Mouse (Mus musculus) kidney, embryonic 15.5 days (tissue): ENCODE results near the gene Trp73. TPM values are rescaled to one million over a fixed set of nuclear protein-coding genes. Genes with fewer than 3 reads are reported as not detected.

Experiments used
- ATAC-seq: fragments of 200-750 bp; cut with Nextera tagmentation; replicated peaks from 2 replicates; pipeline ENCODE4 v1.8.0; 2017; ENCODE audit warnings: moderate TSS enrichment; ENCODE audit not compliant: low FRiP score
- H3K27ac ChIP-seq: fragments of 300-500 bp; sonication (generic); 2 replicates; pipeline ENCODE4 v1.5.1; 2015; ENCODE audit warnings: mild to moderate bottlenecking, inconsistent platforms
- H3K27me3 ChIP-seq: fragments of 300-500 bp; sonication (generic); 2 replicates; pipeline ENCODE4 v1.6.1; 2015; ENCODE audit warnings: inconsistent platforms
- H3K36me3 ChIP-seq: fragments of 300-500 bp; sonication (generic); 2 replicates; pipeline ENCODE4 v1.6.1; 2015; ENCODE audit warnings: inconsistent platforms
- H3K4me1 ChIP-seq: fragments of 300-500 bp; sonication (generic); 2 replicates; pipeline ENCODE4 v1.6.1; 2015; ENCODE audit warnings: inconsistent platforms
- H3K4me2 ChIP-seq: fragments of 300-500 bp; sonication (generic); 2 replicates; pipeline ENCODE4 v1.6.1; 2015; ENCODE audit warnings: moderate library complexity, mild to moderate bottlenecking, inconsistent platforms
- H3K4me3 ChIP-seq: fragments of 300-500 bp; sonication (generic); replicated peaks from 2 replicates; pipeline ENCODE4 v1.5.1; 2015; ENCODE audit warnings: mild to moderate bottlenecking, inconsistent platforms
- H3K9ac ChIP-seq: fragments of 300-500 bp; sonication (generic); 2 replicates; pipeline ENCODE4 v1.6.1; 2015; ENCODE audit warnings: mild to moderate bottlenecking, inconsistent platforms
- H3K9me3 ChIP-seq: fragments of 300-500 bp; sonication (generic); replicated peaks from 2 replicates; pipeline ENCODE4 v1.6.1; 2016; ENCODE audit warnings: inconsistent platforms
- WGBS: fragments of 180-500 bp; shearing (Covaris S2); methylation state at CpG from one replicate; pipeline ENCODE4 v1.1.7; 2015; ENCODE audit warnings: mixed read lengths; 5-methylcytosine and 5-hydroxymethylcytosine counted together
- polyA plus RNA-seq: library from polyadenylated mRNA; unstranded; fragments of >200 nt; fragmentation: Nextera tagmentation; extraction: Ambion mirVana; gene quantifications from 2 replicates; pipeline ENCODE4 v1.2.1, GENCODE M21; 2015

The Trp73 gene
- polyA plus RNA-seq, 1 experiment from 2014 or later = 0.23 TPM

- H3K4me3 ChIP-seq = no peak overlapping the region
- H3K4me2 ChIP-seq = no peak overlapping the region
- no peak overlapping the region for H3K9ac ChIP-seq
- H3K27me3 ChIP-seq = peaks cover 24% of the 10 kb centered on the region; the same call in 1 of the 2 replicates
- no peak overlapping the region for H3K27ac ChIP-seq
- H3K36me3 ChIP-seq = no peaks in the 10 kb centered on the region
- H3K9me3 ChIP-seq = no peaks in the 10 kb centered on the region
- 79% methylated on average over 9 of the region's 9 CpGs for WGBS
- no peaks in the 10 kb centered on the region for H3K4me1 ChIP-seq
- ATAC-seq = no peak
Observed at GRCm38 (mm10) chr4:154119208-154119607, 20.8 kb downstream of the Trp73 start.

- Histone ChIP-seq H3K9me3 (no peaks in the 10 kb centered on the region), H3K36me3 (no peaks in the 10 kb centered on the region), H3K4me2 (no peak overlapping the region), H3K4me3 (no peak overlapping the region), H3K27me3 (peaks cover 20% of the 10 kb centered on the region; the same call in 1 of the 2 replicates), H3K27ac (no peak overlapping the region), H3K4me1 (no peaks in the 10 kb centered on the region), H3K9ac (no peak overlapping the region)
- ATAC-seq = no peak
- 67% methylated on average over 9 of the region's 9 CpGs for WGBS
Observed at GRCm38 (mm10) chr4:154118782-154119181, 21.2 kb downstream of the Trp73 start.

- Histone ChIP-seq H3K36me3 (no peaks in the 10 kb centered on the region), H3K9ac (no peak overlapping the region), H3K4me2 (no peak overlapping the region), H3K9me3 (no peaks in the 10 kb centered on the region), H3K4me3 (no peak overlapping the region), H3K27ac (no peak overlapping the region), H3K4me1 (no peaks in the 10 kb centered on the region), H3K27me3 (peaks cover 3% of the 10 kb centered on the region; the same call in 1 of the 2 replicates)
- ATAC-seq = no peak; the same call in 1 of the 2 replicates
- WGBS = 47% methylated on average over 7 of the region's 7 CpGs
Observed at GRCm38 (mm10) chr4:154116421-154116820, 23.6 kb downstream of the Trp73 start.

- ATAC-seq = no peak
- H3K36me3 ChIP-seq = no peaks in the 10 kb centered on the region
- H3K9ac ChIP-seq = no peak overlapping the region
- 80% methylated on average over 11 of the region's 11 CpGs for WGBS
- H3K9me3 ChIP-seq = no peaks in the 10 kb centered on the region
- H3K4me3 ChIP-seq = no peak overlapping the region
- H3K27me3 ChIP-seq = peaks cover 34% of the 10 kb centered on the region
- H3K4me1 ChIP-seq = peaks cover 9% of the 10 kb centered on the region
- H3K4me2 ChIP-seq = no peak overlapping the region
- H3K27ac ChIP-seq = no peak overlapping the region
Observed at GRCm38 (mm10) chr4:154109850-154110243, 30.2 kb downstream of the Trp73 start.

GRCm38 (mm10) chr4:154109216-154109849, 30.7 kb downstream of the Trp73 start:
- WGBS = 45% methylated on average over 18 of the region's 18 CpGs
- Histone ChIP-seq H3K36me3 (no peaks in the 10 kb centered on the region), H3K27ac (no peak overlapping the region), H3K4me3 (no peak overlapping the region), H3K27me3 (peaks cover 39% of the 10 kb centered on the region), H3K9ac (no peak overlapping the region), H3K4me1 (peaks cover 9% of the 10 kb centered on the region), H3K4me2 (no peak overlapping the region), H3K9me3 (no peaks in the 10 kb centered on the region)
- no peak for ATAC-seq

GRCm38 (mm10) chr4:154106497-154107061, 33.4 kb downstream of the Trp73 start:
- no peak for ATAC-seq
- no peak overlapping the region for H3K4me2 ChIP-seq
- H3K27me3 ChIP-seq = peaks cover 61% of the 10 kb centered on the region
- no peak overlapping the region for H3K9ac ChIP-seq
- WGBS = 82% methylated on average over 13 of the region's 13 CpGs
- H3K4me1 ChIP-seq = peaks cover 9% of the 10 kb centered on the region
- H3K36me3 ChIP-seq = no peaks in the 10 kb centered on the region
- no peak overlapping the region for H3K4me3 ChIP-seq
- H3K9me3 ChIP-seq = no peaks in the 10 kb centered on the region
- H3K27ac ChIP-seq = no peak overlapping the region

- H3K27ac ChIP-seq = no peak overlapping the region
- H3K9me3 ChIP-seq = no peaks in the 10 kb centered on the region
- H3K4me2 ChIP-seq = peak overlapping the region; percentile 54
- peak overlapping the region; percentile 27 for H3K4me3 ChIP-seq
- peak; percentile 69 for ATAC-seq
- H3K27me3 ChIP-seq = peaks cover 66% of the 10 kb centered on the region
- peaks cover 9% of the 10 kb centered on the region for H3K4me1 ChIP-seq
- H3K36me3 ChIP-seq = no peaks in the 10 kb centered on the region
- no peak overlapping the region for H3K9ac ChIP-seq
- WGBS = 26% methylated on average over 20 of the region's 20 CpGs
Observed at GRCm38 (mm10) chr4:154105381-154106001, 34.5 kb downstream of the Trp73 start.

GRCm38 (mm10) chr4:154103912-154104311, 36.1 kb downstream of the Trp73 start:
- H3K36me3 ChIP-seq = no peaks in the 10 kb centered on the region
- peaks cover 9% of the 10 kb centered on the region for H3K4me1 ChIP-seq
- H3K9me3 ChIP-seq = no peaks in the 10 kb centered on the region
- 83% methylated on average over 10 of the region's 10 CpGs for WGBS
- no peak overlapping the region for H3K4me3 ChIP-seq
- peaks cover 77% of the 10 kb centered on the region for H3K27me3 ChIP-seq
- H3K4me2 ChIP-seq = no peak overlapping the region
- H3K9ac ChIP-seq = no peak overlapping the region
- no peak overlapping the region for H3K27ac ChIP-seq
- no peak for ATAC-seq

- peaks cover 9% of the 10 kb centered on the region for H3K4me1 ChIP-seq
Observed at GRCm38 (mm10) chr4:154103386-154103785, 36.6 kb downstream of the Trp73 start.

GRCm38 (mm10) chr4:154099361-154099760, 40.6 kb downstream of the Trp73 start:
- Histone ChIP-seq H3K27ac (no peak overlapping the region), H3K4me1 (no peaks in the 10 kb centered on the region), H3K9ac (no peak overlapping the region), H3K36me3 (no peaks in the 10 kb centered on the region), H3K27me3 (peaks cover 67% of the 10 kb centered on the region), H3K4me2 (no peak overlapping the region), H3K9me3 (no peaks in the 10 kb centered on the region), H3K4me3 (no peak overlapping the region)
- no peak for ATAC-seq
- 39% methylated on average over 7 of the region's 7 CpGs for WGBS

More at GRCm38 (mm10) chr4:154103386-154103785, 36.6 kb downstream of the Trp73 start:
- H3K9ac ChIP-seq = no peak overlapping the region
- ATAC-seq = no peak
- H3K27ac ChIP-seq = no peak overlapping the region
- 72% methylated on average over 8 of the region's 8 CpGs for WGBS
- H3K9me3 ChIP-seq = no peaks in the 10 kb centered on the region
- peaks cover 77% of the 10 kb centered on the region for H3K27me3 ChIP-seq
- no peak overlapping the region for H3K4me2 ChIP-seq
- no peak overlapping the region for H3K4me3 ChIP-seq
- H3K36me3 ChIP-seq = no peaks in the 10 kb centered on the region

GRCm38 (mm10) chr4:154096111-154096510, 43.9 kb downstream of the Trp73 start:
- no peaks in the 10 kb centered on the region for H3K36me3 ChIP-seq
- ATAC-seq = no peak
- no peaks in the 10 kb centered on the region for H3K9me3 ChIP-seq
- H3K27me3 ChIP-seq = peaks cover 44% of the 10 kb centered on the region
- no peak overlapping the region for H3K9ac ChIP-seq
- H3K4me3 ChIP-seq = no peak overlapping the region
- no peaks in the 10 kb centered on the region for H3K4me1 ChIP-seq
- WGBS = 15% methylated on average over 6 of the region's 6 CpGs
- no peak overlapping the region for H3K4me2 ChIP-seq
- H3K27ac ChIP-seq = no peak overlapping the region

GRCm38 (mm10) chr4:154093210-154093609, 46.8 kb downstream of the Trp73 start:
- no peaks in the 10 kb centered on the region for H3K9me3 ChIP-seq
- no peak for ATAC-seq
- H3K4me3 ChIP-seq = no peak overlapping the region
- no peak overlapping the region for H3K4me2 ChIP-seq
- WGBS = 22% methylated on average over 9 of the region's 9 CpGs
- no peaks in the 10 kb centered on the region for H3K4me1 ChIP-seq
- no peak overlapping the region for H3K9ac ChIP-seq
- peaks cover 30% of the 10 kb centered on the region for H3K27me3 ChIP-seq
- H3K27ac ChIP-seq = no peak overlapping the region
- no peaks in the 10 kb centered on the region for H3K36me3 ChIP-seq
